Mouse (Mus musculus) brain, adult 2 months (tissue): ENCODE results near the gene Mageh1.
"Not testable (repeated sequence)": the region's sequence is repeated elsewhere in the genome, so short reads cannot be mapped to it uniquely, and the experiment has no call there.

Experiments
- DNase-seq: peaks from one replicate; pipeline ENCODE4 v3.0.0; 2011; ENCODE audit warnings: low read depth, low spot score

Gene Mageh1

DNA sequence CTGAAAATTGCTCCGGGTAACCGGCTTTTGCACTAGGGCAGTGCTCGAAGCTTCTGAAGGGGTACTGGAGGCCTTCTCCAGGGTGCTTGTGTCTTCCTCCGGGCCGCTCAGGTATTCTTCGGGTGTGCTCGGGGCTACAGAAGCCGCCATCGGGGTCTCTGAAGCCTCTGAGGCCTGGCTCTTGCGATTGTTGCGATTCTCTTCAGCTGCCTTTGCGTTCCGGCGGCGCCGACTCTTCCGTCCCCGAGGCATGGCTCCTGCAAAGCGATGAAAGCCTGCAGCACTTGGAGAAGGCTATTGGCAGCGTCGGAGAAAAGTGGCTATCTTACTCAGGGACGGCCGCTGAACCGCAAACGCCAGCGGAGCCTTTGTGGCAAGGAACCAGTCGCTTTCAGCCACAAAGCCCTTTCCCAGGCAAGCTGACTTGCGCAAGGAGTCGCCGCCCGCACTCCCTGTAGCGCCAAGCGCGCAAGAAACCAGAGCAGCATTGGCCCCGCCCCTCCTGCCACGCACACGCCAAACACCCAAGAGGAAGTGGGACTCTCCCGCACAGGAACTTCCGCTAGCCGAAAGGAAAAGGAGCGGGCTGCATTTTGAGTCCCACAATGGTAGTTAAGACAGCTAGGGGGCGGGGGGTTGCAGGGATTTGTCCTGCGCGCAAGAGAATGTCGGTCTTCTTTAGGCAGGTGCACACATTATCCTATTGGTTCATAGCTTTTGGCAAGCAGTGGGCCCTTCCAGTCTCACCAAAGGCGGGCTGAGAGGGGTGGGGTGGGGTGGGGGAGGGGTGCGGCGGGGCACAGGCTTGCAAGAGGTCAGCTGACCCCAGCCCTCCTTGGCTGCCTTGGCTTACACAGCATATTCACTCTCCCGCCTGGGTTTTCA lies at the start of gene Mageh1:
Gene Mageh1, minus strand, starts transcription at position 489 of the 885 bp plus-strand sequence.
- DNase-seq = peak; percentile 96

GRCm38 (mm10) chrX:153037972-153038744 lies 783 bp upstream of the Mageh1 start:
- DNase-seq = not testable (repeated sequence)

- DNase-seq = not testable (repeated sequence)
Observed at GRCm38 (mm10) chrX:153031547-153031946, 5.8 kb downstream of the Mageh1 start.

- DNase-seq = not testable (repeated sequence)
Observed at GRCm38 (mm10) chrX:153025709-153026108, 11.7 kb downstream of the Mageh1 start.

DNA sequence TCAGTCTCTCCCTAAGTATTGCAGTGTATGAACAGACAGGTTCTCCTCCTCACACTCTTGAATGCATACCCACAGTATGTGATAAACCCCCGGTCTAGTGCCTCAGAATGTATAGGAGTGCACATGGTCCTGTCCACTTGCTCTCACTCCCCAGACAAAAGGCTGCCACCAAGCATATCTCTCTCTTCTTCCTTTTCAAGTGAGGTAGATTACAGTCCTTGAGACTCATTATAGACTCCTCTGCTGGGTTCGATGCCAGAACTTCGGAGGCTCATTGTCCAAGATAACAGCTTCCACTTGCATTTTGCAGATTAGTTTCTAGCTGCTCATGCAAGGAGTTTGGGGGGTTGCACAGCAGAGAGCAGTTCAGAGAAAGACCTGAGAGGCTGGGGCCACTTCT lies 12.1 kb downstream of the Mageh1 start:
- not testable (repeated sequence) for DNase-seq

GRCm38 (mm10) chrX:153007685-153008047 lies 29.7 kb downstream of the Mageh1 start:
- no peak for DNase-seq

- peak; percentile 73 for DNase-seq
Observed at GRCm38 (mm10) chrX:153007021-153007684, 30.2 kb downstream of the Mageh1 start.

- peak; percentile 84 for DNase-seq
Observed at GRCm38 (mm10) chrX:153006387-153006841, 31.0 kb downstream of the Mageh1 start, which contains the start of gene Usp51. Usp51 (plus strand) TSS chrX:153006469.

- DNase-seq = not testable (repeated sequence)
Observed at GRCm38 (mm10) chrX:152996105-152996504, 41.3 kb downstream of the Mageh1 start.

GRCm38 (mm10) chrX:152989852-152990251 lies 47.5 kb downstream of the Mageh1 start:
- not testable (repeated sequence) for DNase-seq
